Mouse (Mus musculus): ENCODE results near the gene Tulp4. TPM values are rescaled to one million over a fixed set of nuclear protein-coding genes. Genes with fewer than 3 reads are reported as not detected.

The Tulp4 gene
- polyA plus RNA-seq, 2 experiments = 55.0 to 96.8 TPM

DNA sequence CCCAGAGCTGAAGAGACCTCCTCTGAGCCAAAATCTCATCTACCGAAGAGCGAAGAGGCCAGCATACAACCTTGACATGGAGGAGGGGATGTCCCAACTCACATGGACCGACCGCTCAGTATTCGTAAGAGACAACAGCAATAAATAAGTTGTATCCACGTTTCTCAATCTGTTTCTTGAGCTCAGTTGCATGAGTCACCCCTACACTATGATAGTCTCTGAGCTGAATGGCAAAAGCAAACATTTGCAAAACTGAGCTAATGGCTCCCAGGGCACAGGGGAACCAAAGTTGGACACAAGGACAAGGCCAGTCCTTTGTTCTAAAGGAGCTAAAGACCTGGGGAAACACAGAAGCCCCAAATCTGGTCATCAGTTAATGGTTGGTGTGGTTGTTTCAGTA lies 36.4 kb upstream of the Tulp4 start:
- Histone ChIP-seq H3K4me3 (replicated peaks; ENCODE audit: low read length) (no peak overlapping the region), H3K9ac (ENCODE audit: low read depth, low read length, severe bottlenecking) (no peak overlapping the region), H3K27ac (replicated peaks; ENCODE audit: low read depth, low read length) (no peak overlapping the region), H3K9me3 (ENCODE audit: control insufficient read depth, low read length) (no peaks in the 10 kb centered on the region), H3K36me3 (ENCODE audit: control insufficient read depth, insufficient read depth, low read length) (peaks cover 46% of the 10 kb centered on the region), H3K27me3 (ENCODE audit: control insufficient read depth, insufficient read depth, low read length) (no peaks in the 10 kb centered on the region), H3K4me1 (ENCODE audit: control insufficient read depth, insufficient read depth, low read length) (no peaks in the 10 kb centered on the region), H3K4me2 (replicated peaks; ENCODE audit: low read depth, low read length, severe bottlenecking) (no peak overlapping the region)
- DNase-seq (ENCODE audit: low spot score) (no peak), ATAC-seq (ENCODE audit: low FRiP score, low read depth) (no peak)
- WGBS = 90% methylated on average over 6 of the region's 6 CpGs
- no peak for TF ChIP-seq POLR2A (IDR thresholded peaks at IDR 0.05; ENCODE audit: borderline replicate concordance, extremely low read depth, insufficient read depth, insufficient read length)

DNA sequence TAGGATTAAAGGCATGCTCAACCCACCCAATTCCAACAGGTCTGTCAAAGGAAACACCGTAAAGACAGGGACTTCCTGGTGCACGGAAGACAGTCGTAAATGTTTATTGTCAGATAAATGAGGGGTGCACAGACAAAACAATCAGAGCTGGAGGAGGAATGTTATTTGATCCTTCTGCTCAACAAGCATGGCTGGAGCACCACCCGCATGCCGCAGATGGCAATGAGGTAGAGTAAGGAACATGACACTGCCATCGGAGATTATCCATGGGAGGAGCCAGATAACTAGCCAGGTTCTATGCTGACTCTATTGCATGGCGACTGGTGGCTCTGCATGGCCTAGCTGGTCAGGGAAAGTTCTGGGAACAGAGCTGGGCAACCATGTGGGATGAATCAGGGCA lies 32.8 kb upstream of the Tulp4 start:
- ATAC-seq (ENCODE audit: low FRiP score, low read depth) = no peak
- TF ChIP-seq POLR2A (IDR thresholded peaks at IDR 0.05; ENCODE audit: borderline replicate concordance, extremely low read depth, insufficient read depth, insufficient read length) = no peak
- DNase-seq (ENCODE audit: low spot score) = no peak
- H3K4me3 ChIP-seq (replicated peaks; ENCODE audit: low read length) = no peak overlapping the region
- 28% methylated on average over 7 of the region's 7 CpGs for WGBS
- H3K4me2 ChIP-seq (replicated peaks; ENCODE audit: low read depth, low read length, severe bottlenecking) = no peak overlapping the region
- H3K27me3 ChIP-seq (ENCODE audit: control insufficient read depth, insufficient read depth, low read length) = no peaks in the 10 kb centered on the region
- no peaks in the 10 kb centered on the region for H3K9me3 ChIP-seq (ENCODE audit: control insufficient read depth, low read length)
- H3K9ac ChIP-seq (ENCODE audit: low read depth, low read length, severe bottlenecking) = no peak overlapping the region
- H3K36me3 ChIP-seq (ENCODE audit: control insufficient read depth, insufficient read depth, low read length) = peaks cover 28% of the 10 kb centered on the region
- H3K27ac ChIP-seq (replicated peaks; ENCODE audit: low read depth, low read length) = no peak overlapping the region
- H3K4me1 ChIP-seq (ENCODE audit: control insufficient read depth, insufficient read depth, low read length) = no peaks in the 10 kb centered on the region; the same call in 1 of the 2 replicates

DNA sequence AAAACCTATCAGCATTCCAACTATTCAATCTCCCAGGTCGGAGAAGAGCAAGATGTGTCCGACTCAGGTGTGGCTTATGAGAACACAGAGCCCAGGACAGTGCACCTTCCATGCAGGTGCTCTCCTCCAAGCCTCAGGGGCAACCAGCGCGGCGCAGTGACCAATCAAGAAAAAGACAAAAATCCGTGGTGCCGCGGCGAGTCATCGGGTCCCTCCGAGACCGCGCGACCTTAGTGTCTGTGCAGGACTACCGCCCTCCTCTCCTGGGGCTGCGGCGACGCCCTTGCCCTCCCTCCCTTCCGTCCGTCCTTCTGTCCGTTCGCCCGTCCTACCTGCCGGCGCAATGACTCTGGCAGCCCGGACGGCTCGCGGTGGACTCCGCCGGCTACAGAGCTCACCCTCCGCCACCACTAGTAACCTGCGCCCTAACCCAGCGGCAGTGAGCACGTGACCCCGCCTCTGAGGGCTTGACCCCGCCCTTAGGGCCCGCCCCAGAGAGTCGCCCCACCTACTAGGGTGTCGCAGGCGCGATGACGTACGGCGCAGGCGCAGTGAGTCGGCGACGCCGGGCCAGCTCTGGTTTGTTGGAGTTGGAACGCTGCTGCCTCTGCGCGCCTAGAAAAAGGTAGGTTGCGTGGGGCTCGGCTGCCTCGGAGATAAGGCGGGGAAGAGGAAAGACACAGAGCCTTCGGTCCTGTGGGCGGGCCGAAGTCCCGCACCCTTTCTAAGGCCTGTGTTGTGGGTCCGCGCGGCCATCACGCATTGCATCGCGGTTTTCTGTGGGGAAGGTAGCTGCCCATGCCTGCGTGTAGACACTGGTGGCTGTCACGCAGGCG lies 26.7 kb upstream of the Tulp4 start, which contains the start of the genes Serac1 and Gtf2h5:
TSS of gene Serac1 (minus strand) at position 455 of the 836 bp plus-strand sequence.
TSS of gene Gtf2h5 (plus strand) at position 500 of the 836 bp plus-strand sequence.
- Histone ChIP-seq H3K27me3 (ENCODE audit: control insufficient read depth, insufficient read depth, low read length) (no peaks in the 10 kb centered on the region), H3K9ac (ENCODE audit: low read depth, low read length, severe bottlenecking) (peak within 1 kb of the TSS; percentile 88), H3K36me3 (ENCODE audit: control insufficient read depth, insufficient read depth, low read length) (peaks cover 12% of the 10 kb centered on the region), H3K4me2 (replicated peaks; ENCODE audit: low read depth, low read length, severe bottlenecking) (peak within 1 kb of the TSS; percentile 87), H3K4me3 (replicated peaks; ENCODE audit: low read length) (peak within 1 kb of the TSS; percentile 83), H3K9me3 (ENCODE audit: control insufficient read depth, low read length) (no peaks in the 10 kb centered on the region), H3K4me1 (ENCODE audit: control insufficient read depth, insufficient read depth, low read length) (peaks cover 6% of the 10 kb centered on the region), H3K27ac (replicated peaks; ENCODE audit: low read depth, low read length) (peak within 1 kb of the TSS; percentile 86)
- peak; percentile 92; the same call in 1 of the 2 replicates for TF ChIP-seq POLR2A (IDR thresholded peaks at IDR 0.05; ENCODE audit: borderline replicate concordance, extremely low read depth, insufficient read depth, insufficient read length)
- ATAC-seq (ENCODE audit: low FRiP score, low read depth) = peak; percentile 98
- DNase-seq (ENCODE audit: low spot score) = peak; percentile 97
- WGBS = under 1% methylated on average over 55 of the region's 70 CpGs

DNA sequence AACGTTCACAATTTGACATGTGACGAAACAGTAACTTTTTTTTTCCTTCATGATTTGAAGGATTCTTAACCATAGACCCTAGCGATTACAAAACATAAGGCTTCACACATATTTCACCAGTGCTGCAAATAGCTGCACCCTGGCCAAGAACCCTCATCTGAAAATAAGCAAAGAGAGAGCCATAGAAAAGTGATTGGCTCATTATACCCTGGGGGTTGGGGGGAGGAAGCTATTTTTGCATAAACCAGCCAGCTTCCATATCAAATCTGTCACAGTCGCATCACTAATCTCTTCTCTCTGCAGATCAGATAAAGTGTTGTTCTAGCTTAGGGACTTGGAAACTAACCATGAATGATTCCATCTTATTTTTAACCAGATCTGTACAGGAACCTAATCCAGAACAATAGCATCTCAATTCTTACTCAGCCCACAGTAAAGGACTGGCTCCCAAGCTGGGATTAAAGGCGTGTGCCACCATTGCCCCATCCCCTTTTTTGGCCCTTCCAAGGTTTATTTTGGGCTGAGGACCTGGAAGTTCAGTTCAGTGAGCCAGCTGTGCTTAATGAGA lies 22.8 kb upstream of the Tulp4 start:
- 91% methylated on average over 5 of the region's 5 CpGs for WGBS
- no peak for TF ChIP-seq POLR2A (IDR thresholded peaks at IDR 0.05; ENCODE audit: borderline replicate concordance, extremely low read depth, insufficient read depth, insufficient read length)

DNA sequence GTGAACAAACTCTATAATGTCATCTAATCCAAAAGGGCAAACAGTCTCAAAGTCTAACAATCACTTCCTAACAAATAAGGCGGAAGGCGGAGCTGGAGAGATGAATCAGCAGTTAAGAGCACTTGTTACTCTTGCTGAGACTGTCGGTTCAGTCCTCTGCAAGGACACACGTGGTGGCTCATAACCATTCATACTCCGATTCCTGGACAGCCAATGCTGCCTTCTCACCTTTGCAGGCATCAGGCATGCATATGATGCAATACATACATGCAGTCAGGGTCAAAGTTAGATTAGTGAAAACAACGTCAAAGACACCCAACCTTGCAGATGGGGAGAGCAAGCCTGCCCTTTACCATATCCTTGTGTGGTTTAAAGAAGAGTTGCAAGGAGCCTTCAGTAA lies 14.6 kb upstream of the Tulp4 start:
- Histone ChIP-seq H3K4me2 (replicated peaks; ENCODE audit: low read depth, low read length, severe bottlenecking) (no peak overlapping the region), H3K27me3 (ENCODE audit: control insufficient read depth, insufficient read depth, low read length) (no peaks in the 10 kb centered on the region), H3K9me3 (ENCODE audit: control insufficient read depth, low read length) (no peaks in the 10 kb centered on the region), H3K9ac (ENCODE audit: low read depth, low read length, severe bottlenecking) (no peak overlapping the region), H3K27ac (replicated peaks; ENCODE audit: low read depth, low read length) (no peak overlapping the region), H3K4me3 (replicated peaks; ENCODE audit: low read length) (no peak overlapping the region), H3K36me3 (ENCODE audit: control insufficient read depth, insufficient read depth, low read length) (peaks cover 7% of the 10 kb centered on the region), H3K4me1 (ENCODE audit: control insufficient read depth, insufficient read depth, low read length) (no peaks in the 10 kb centered on the region)
- ATAC-seq (ENCODE audit: low FRiP score, low read depth) = no peak
- 91% methylated on average over 6 of the region's 6 CpGs for WGBS
- no peak for DNase-seq (ENCODE audit: low spot score)
- no peak for TF ChIP-seq POLR2A (IDR thresholded peaks at IDR 0.05; ENCODE audit: borderline replicate concordance, extremely low read depth, insufficient read depth, insufficient read length)

More for the DNA sequence above, 22.8 kb upstream of the Tulp4 start:
- no peaks in the 10 kb centered on the region for H3K27me3 ChIP-seq (ENCODE audit: control insufficient read depth, insufficient read depth, low read length)
- H3K4me1 ChIP-seq (ENCODE audit: control insufficient read depth, insufficient read depth, low read length) = peaks cover 6% of the 10 kb centered on the region
- no peak overlapping the region for H3K9ac ChIP-seq (ENCODE audit: low read depth, low read length, severe bottlenecking)
- DNase-seq (ENCODE audit: low spot score) (no peak), ATAC-seq (ENCODE audit: low FRiP score, low read depth) (no peak)
- no peaks in the 10 kb centered on the region for H3K9me3 ChIP-seq (ENCODE audit: control insufficient read depth, low read length)
- H3K4me3 ChIP-seq (replicated peaks; ENCODE audit: low read length) = no peak overlapping the region
- H3K27ac ChIP-seq (replicated peaks; ENCODE audit: low read depth, low read length) = no peak overlapping the region
- H3K36me3 ChIP-seq (ENCODE audit: control insufficient read depth, insufficient read depth, low read length) = peaks cover 39% of the 10 kb centered on the region
- H3K4me2 ChIP-seq (replicated peaks; ENCODE audit: low read depth, low read length, severe bottlenecking) = no peak overlapping the region

Measured in limb, embryonic 14.5 days (tissue).